Mouse (Mus musculus): ENCODE measurements at regions not wholly inside any gene's neighbourhood (a gene's known extent, or its start where the extent isn't known, plus 50 kb on each side); places are given as distances from the start of the nearest gene placed in this dataset.

DNA sequence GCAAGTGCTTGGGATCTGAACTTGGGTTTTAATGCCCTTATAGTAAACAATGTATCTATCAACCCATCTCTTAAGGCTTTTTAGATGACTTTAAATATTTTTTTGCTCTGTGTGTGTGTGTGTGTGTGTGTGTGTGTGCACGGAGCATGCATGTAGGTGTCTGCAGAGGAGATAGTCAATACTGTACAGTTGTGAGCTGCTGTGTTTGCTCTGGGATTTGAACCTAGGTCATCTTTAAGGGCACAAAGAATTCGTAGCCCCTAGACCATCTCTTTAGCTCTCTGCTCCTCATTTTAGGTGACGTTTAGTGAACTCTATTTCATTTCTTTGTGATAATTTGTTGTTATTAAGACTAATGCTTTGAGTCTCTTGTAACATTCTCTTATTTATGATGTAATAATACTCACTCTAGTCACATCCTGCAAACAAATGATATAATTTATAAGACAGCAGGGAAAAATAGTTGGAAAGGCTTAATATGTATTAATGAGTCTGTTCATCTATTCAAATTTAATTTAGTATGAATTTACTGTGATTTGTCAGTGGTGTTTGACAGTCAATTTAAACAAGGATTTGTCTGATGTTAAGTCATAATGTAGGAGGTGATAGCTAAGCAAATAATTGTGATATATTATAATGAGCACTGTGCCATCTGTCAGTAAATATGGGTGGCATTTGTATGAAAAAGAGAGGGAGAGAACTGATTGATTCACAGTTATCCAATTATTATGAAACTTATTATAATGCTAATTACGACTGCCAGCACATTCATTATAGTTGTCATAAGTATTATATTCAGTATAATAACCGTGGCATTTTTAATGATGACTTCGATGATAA is 212.8 kb upstream of the Tnc start:
- peak; percentile 76 for DNase-seq (ENCODE audit: low read depth)
- TF ChIP-seq CTCF (IDR thresholded peaks at IDR 0.05; ENCODE audit: borderline replicate concordance, extremely low read depth, insufficient read depth, insufficient read length) (no peak), POLR2A (IDR thresholded peaks at IDR 0.05; ENCODE audit: borderline replicate concordance, extremely low read depth, insufficient read depth, insufficient read length, poor library complexity, severe bottlenecking) (no peak)

DNA sequence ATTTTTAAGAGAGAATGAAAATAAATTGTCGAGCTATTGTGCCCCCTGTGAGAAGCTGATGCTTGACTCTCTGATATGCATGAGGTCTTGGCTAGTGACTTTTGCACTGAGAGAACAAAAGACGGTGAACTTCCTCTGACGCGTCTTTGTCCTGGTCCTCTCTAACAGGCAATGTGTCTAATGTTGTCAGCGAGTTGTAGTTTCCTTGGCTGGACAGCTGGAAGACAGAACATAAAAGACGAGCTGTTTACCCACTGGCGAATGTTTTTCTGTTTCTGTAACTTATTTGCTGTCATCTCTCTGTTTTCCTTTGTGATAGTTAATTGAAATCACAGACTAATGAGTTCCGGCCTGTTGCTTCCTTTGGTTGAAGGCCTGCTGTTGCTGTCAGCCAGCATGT is 208.4 kb upstream of the Tnc start:
- no peak for TF ChIP-seq POLR2A (IDR thresholded peaks at IDR 0.05; ENCODE audit: borderline replicate concordance, extremely low read depth, insufficient read depth, insufficient read length, poor library complexity, severe bottlenecking)
- no peak for TF ChIP-seq CTCF (IDR thresholded peaks at IDR 0.05; ENCODE audit: borderline replicate concordance, extremely low read depth, insufficient read depth, insufficient read length)
- DNase-seq (ENCODE audit: low read depth), result no peak

DNA sequence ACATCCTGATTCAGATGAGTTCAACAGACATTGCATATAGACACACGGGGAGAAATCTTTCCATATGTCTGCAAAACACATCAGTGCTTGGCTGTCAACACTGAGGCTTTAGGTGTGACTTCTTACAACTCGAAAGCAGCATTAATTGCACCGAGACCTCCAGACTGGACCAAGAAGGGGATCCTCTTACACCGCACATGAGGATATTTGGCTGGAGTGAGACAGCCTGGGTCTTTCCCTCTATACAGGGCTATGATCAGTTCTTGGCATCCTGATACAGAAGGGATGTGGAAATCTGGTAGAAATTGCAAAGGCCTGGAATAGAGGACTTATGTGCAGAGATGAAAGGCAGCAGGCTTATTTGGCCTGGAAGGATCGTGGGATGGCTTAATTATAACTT is 203.9 kb upstream of the Tnc start:
- peak; percentile 21 for DNase-seq (ENCODE audit: low read depth)
- no peak for TF ChIP-seq POLR2A (IDR thresholded peaks at IDR 0.05; ENCODE audit: borderline replicate concordance, extremely low read depth, insufficient read depth, insufficient read length, poor library complexity, severe bottlenecking)
- no peak for TF ChIP-seq CTCF (IDR thresholded peaks at IDR 0.05; ENCODE audit: borderline replicate concordance, extremely low read depth, insufficient read depth, insufficient read length)

DNA sequence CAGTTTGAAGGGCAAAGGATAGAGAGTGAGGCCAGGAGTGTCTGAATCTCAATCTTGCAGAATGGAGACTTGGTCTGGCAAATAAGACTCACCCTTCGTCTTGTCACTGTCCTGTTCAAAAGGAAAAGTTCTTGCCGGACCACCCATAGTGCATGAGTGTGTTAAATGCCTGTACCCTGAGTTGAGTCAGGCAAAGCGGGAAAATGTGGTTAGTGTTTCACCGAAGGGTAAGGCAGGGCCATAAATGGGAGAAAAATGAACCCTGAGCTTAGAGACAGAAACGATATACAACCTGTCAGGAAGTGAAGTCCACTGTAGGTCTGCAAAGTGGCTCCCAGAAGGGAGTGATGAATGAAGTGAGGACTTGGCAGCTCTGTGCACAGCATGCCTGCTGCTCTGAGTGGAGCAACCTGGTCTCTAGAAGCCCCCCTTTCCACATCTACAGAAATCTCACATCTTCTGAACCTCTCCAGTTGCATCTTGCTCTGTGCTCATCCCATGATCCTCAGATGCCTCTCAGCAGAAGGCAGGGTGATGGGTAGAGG is 191.5 kb upstream of the Tnc start:
- TF ChIP-seq POLR2A (IDR thresholded peaks at IDR 0.05; ENCODE audit: borderline replicate concordance, extremely low read depth, insufficient read depth, insufficient read length, poor library complexity, severe bottlenecking), result no peak
- no peak for TF ChIP-seq CTCF (IDR thresholded peaks at IDR 0.05; ENCODE audit: borderline replicate concordance, extremely low read depth, insufficient read depth, insufficient read length)
- no peak for DNase-seq (ENCODE audit: low read depth)

DNA sequence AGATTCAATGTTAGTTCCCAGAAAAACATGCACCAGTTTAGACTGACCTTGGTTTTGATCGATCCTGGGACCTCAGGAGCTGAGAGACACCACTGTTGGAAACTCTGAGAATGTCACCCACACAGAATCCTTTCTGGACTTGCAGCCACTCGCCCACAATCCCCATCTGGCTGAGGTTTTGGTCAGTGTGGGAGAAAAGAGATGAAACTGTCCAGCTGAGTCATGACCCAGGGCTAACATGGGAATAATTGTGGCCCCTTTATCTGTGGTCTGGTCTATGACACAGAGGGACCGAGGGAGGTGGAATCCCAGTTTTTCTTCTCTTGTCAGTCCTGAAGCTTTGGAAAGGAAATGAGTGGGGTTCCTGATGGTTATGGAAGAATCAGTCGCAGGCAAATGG is 188.7 kb upstream of the Tnc start:
- no peak for DNase-seq (ENCODE audit: low read depth)
- TF ChIP-seq CTCF (IDR thresholded peaks at IDR 0.05; ENCODE audit: borderline replicate concordance, extremely low read depth, insufficient read depth, insufficient read length) (no peak), POLR2A (IDR thresholded peaks at IDR 0.05; ENCODE audit: borderline replicate concordance, extremely low read depth, insufficient read depth, insufficient read length, poor library complexity, severe bottlenecking) (no peak)

DNA sequence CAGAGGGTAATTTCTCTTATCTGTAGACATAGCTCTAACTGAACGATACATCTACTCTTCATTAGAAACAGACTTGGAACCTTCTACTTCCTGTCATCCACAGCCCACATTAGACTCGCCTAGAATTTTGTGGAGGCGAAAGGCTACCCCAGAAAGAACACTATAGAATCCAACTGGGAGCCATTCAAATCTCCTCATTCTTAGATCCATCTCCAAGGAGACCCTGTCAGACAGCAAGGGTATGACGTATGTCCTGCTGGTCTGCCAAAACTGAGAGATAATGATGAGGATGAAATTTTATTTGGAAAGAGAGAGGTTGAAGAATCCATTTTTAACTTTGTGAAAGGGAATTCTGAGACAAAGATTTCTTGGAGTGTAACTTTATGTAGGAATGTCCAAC is 185.3 kb upstream of the Tnc start:
- TF ChIP-seq CTCF (IDR thresholded peaks at IDR 0.05; ENCODE audit: borderline replicate concordance, extremely low read depth, insufficient read depth, insufficient read length), result no peak
- no peak for TF ChIP-seq POLR2A (IDR thresholded peaks at IDR 0.05; ENCODE audit: borderline replicate concordance, extremely low read depth, insufficient read depth, insufficient read length, poor library complexity, severe bottlenecking)
- peak; percentile 22 for DNase-seq (ENCODE audit: low read depth)

DNA sequence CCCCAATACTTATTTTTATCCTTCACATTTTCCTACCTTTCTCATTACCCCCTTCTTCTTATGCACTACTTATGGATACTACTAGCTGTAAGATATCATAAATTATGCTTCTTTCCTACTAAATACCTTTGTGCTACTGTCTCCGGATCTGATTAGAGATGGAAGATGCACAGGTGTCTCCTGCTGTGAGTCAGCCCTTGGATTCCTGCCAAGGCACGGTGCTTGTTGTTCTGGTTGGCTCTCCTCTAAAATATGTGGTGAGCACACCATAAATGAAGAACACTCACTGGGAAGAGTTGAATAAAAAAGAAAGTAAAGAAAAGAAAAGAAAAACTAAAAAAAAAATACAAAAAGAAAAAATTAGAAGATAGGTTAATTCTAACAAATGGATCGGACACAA is 181.5 kb upstream of the Tnc start:
- no peak for DNase-seq (ENCODE audit: low read depth)
- no peak for TF ChIP-seq POLR2A (IDR thresholded peaks at IDR 0.05; ENCODE audit: borderline replicate concordance, extremely low read depth, insufficient read depth, insufficient read length, poor library complexity, severe bottlenecking)
- no peak for TF ChIP-seq CTCF (IDR thresholded peaks at IDR 0.05; ENCODE audit: borderline replicate concordance, extremely low read depth, insufficient read depth, insufficient read length)

DNA sequence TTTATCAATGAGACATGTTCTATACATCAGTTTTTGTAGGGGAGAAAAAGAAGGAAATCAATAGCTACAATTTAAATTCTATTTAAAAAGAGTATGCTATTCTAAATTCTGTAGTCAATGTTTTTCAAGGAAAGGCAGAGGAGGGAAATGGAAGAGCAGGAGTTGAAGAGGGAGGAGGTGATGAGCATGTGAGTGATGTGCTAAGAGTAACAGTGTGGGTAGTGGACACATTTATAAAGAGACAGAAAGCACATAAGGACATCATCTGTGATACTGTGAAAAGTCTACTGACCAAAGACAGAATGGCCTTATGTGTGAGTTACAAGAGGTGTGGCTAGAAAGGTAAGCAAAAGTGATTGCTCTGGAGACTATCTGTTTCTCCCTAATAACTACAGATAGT is 179.8 kb upstream of the Tnc start:
- TF ChIP-seq CTCF (IDR thresholded peaks at IDR 0.05; ENCODE audit: borderline replicate concordance, extremely low read depth, insufficient read depth, insufficient read length), result no peak
- no peak for TF ChIP-seq POLR2A (IDR thresholded peaks at IDR 0.05; ENCODE audit: borderline replicate concordance, extremely low read depth, insufficient read depth, insufficient read length, poor library complexity, severe bottlenecking)
- no peak for DNase-seq (ENCODE audit: low read depth)

DNA sequence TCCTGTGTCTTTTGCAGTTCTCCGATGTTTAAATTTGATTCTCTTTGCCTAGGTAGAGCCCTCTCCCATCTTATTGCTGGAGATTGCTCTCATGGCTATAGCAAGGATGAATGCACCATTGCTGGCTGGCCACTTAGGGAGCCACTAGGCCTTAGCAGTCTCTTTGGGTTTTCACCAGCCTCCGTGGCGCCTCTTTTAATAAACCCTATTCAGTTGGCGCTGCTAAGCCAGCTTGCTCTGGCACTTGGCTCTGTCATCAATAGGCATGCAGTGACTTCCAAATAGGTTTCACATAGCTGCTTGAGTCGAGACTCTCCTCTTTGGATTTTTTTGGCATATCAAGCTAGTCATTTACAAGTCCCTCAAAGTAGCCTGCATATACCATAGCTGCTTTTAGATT is 178.1 kb upstream of the Tnc start:
- TF ChIP-seq POLR2A (IDR thresholded peaks at IDR 0.05; ENCODE audit: borderline replicate concordance, extremely low read depth, insufficient read depth, insufficient read length, poor library complexity, severe bottlenecking) (no peak), CTCF (IDR thresholded peaks at IDR 0.05; ENCODE audit: borderline replicate concordance, extremely low read depth, insufficient read depth, insufficient read length) (no peak)
- peak; percentile 72 for DNase-seq (ENCODE audit: low read depth)

DNA sequence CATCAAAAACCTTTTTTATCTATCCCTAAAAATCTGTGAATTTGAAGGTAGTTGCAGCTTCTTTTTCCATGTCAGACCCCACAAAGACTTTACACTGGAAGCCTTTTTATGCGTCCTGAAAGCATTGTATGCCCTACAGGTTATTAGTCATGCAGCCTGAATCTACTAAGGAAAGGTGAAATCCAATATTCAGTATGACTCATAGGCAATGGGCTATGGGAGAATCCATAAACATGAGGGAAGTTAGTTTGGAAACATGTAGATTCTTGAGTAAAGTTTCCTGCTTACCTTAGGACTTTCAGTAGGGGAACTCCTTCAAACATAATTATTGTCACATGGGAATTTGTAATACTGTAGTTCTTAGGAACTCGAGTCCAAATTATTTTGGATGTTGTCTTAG is 173.0 kb upstream of the Tnc start:
- DNase-seq (ENCODE audit: low read depth), result no peak
- TF ChIP-seq POLR2A (IDR thresholded peaks at IDR 0.05; ENCODE audit: borderline replicate concordance, extremely low read depth, insufficient read depth, insufficient read length, poor library complexity, severe bottlenecking), result no peak
- no peak for TF ChIP-seq CTCF (IDR thresholded peaks at IDR 0.05; ENCODE audit: borderline replicate concordance, extremely low read depth, insufficient read depth, insufficient read length)

DNA sequence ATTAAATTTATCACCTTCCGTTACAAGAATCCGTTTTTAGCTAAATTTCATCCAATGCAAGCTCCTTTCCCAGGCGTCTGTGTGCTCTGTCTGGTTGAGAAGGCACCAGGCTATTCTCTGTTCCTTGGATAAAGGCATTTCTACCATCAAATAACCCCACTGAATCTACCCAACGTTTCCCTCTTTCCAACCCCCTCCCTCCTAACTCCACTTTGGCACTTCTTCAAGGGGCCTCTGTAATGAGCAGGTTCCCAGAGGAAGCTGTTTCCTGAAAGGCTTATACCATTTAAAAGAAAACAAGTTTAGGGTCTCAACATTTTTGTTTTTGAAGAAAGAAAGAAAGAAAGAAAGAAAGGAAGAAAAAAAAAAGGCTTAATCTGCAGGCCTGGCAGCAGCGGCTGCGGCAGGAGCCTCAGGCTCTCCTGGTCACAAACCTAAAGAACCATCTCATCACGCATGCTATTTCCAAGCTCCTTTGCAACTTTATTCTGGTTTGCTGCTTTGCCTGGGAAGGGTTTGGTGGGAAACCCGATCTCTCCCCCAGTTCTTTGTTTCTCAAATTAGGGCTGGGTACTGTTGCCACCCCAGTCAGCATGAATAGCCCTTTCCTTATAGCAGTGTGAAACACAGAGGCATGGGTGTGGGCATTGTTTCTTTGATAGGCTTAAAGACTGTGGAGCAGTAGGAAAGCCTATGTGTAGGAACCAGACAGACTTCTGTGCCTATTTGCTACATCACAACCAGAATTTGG is 160.5 kb upstream of the Tnc start:
- TF ChIP-seq CTCF (IDR thresholded peaks at IDR 0.05; ENCODE audit: borderline replicate concordance, extremely low read depth, insufficient read depth, insufficient read length) (no peak), POLR2A (IDR thresholded peaks at IDR 0.05; ENCODE audit: borderline replicate concordance, extremely low read depth, insufficient read depth, insufficient read length, poor library complexity, severe bottlenecking) (no peak)

More for the DNA sequence above, 160.5 kb upstream of the Tnc start:
- DNase-seq (ENCODE audit: low read depth), result peak; percentile 95
